Mouse (Mus musculus): ENCODE results near the gene Spata46.

DNA sequence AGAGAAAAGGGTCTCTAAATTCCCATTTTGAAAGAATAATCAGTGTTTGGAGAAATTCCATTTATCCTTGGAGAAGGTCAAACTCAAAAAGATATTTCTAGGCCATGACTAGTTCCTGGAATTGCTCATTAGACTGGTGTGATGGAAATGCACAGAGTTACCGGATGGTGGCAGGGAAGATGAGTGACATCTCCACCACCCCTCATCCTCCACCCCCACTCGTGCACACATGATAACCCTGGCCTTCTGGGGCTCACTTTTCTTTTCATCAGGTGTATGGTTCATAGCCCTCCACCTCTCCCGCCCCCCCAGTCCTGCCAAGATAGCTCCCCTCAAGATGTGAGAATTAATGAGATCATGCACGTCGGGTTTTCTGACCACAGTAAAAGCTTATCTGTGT is 15.3 kb upstream of the Spata46 start:
- TF ChIP-seq CTCF (IDR thresholded peaks at IDR 0.05; ENCODE audit: low read depth) (no peak), EP300 (optimal IDR thresholded peaks at IDR 0.05) (no peak)
